Mouse (Mus musculus) midbrain, postnatal 0 days (tissue): ENCODE results near the gene Ahcyl1. TPM values are rescaled to one million over a fixed set of nuclear protein-coding genes. Genes with fewer than 3 reads are reported as not detected.
"Not testable (repeated sequence)": the region's sequence is repeated elsewhere in the genome, so short reads cannot be mapped to it uniquely, and the experiment has no call there.

Source experiments
- ATAC-seq: fragments of 200-750 bp; cut with Nextera tagmentation; 2 replicates; pipeline ENCODE4 v1.8.0; 2017; ENCODE audit warnings: moderate number of reproducible peaks, mild to moderate bottlenecking, moderate TSS enrichment, moderate library complexity; ENCODE audit not compliant: low FRiP score
- DNase-seq: peaks from one replicate; pipeline ENCODE4 v3.0.0-alpha.2; 2015; ENCODE audit warnings: low spot score
- H3K27ac ChIP-seq: fragments of 300-500 bp; sonication (generic); 2 replicates; pipeline ENCODE4 v1.5.1; 2014; ENCODE audit warnings: low read depth, mild to moderate bottlenecking, low read length, mixed read lengths
- H3K27me3 ChIP-seq: fragments of 300-500 bp; sonication (generic); 2 replicates; pipeline ENCODE4 v1.6.1; 2014; ENCODE audit warnings: low read length, control low read depth, mixed read lengths; ENCODE audit not compliant: insufficient read depth
- H3K36me3 ChIP-seq: fragments of 300-500 bp; sonication (generic); 2 replicates; pipeline ENCODE4 v1.6.1; 2014; ENCODE audit warnings: low read length, control low read depth, mixed read lengths; ENCODE audit not compliant: insufficient read depth
- H3K4me1 ChIP-seq: fragments of 300-500 bp; sonication (generic); 2 replicates; pipeline ENCODE4 v1.6.1; 2014; ENCODE audit warnings: mild to moderate bottlenecking, control low read depth, antibody characterized with exemption, low read length, mixed read lengths; ENCODE audit not compliant: insufficient read depth
- H3K4me2 ChIP-seq: fragments of 300-500 bp; sonication (generic); 2 replicates; pipeline ENCODE4 v1.6.1; 2014; ENCODE audit warnings: low read depth, mild to moderate bottlenecking, low read length, mixed read lengths; ENCODE audit not compliant: poor library complexity, severe bottlenecking
- H3K4me3 ChIP-seq: fragments of 300-500 bp; sonication (generic); 2 replicates; pipeline ENCODE4 v1.5.1; 2014; ENCODE audit warnings: low read depth, mild to moderate bottlenecking, low read length, moderate library complexity
- H3K9ac ChIP-seq: fragments of 300-500 bp; sonication (generic); replicated peaks from 2 replicates; pipeline ENCODE4 v1.6.1; 2014; ENCODE audit warnings: mild to moderate bottlenecking, low read length, moderate library complexity, mixed read lengths; ENCODE audit not compliant: poor library complexity, severe bottlenecking
- H3K9me3 ChIP-seq: fragments of 300-500 bp; sonication (generic); 2 replicates; pipeline ENCODE4 v1.6.1; 2016; ENCODE audit warnings: low read length, control low read depth
- CTCF ChIP-seq: IDR thresholded peaks from 2 replicates; pipeline ENCODE4 v1.5.1; 2016; ENCODE audit warnings: antibody characterized with exemption, mild to moderate bottlenecking
- WGBS: fragments of 180-500 bp; shearing (Covaris S2); extraction: QIAGEN DNeasy Blood & Tissue Kit; methylation state at CpG from one replicate; pipeline ENCODE4 v1.1.7; 2014; 5-methylcytosine and 5-hydroxymethylcytosine counted together
- polyA plus RNA-seq: library from polyadenylated mRNA; unstranded; fragments of >200 nt; fragmentation: Nextera tagmentation; extraction: Ambion mirVana; gene quantifications from 2 replicates; pipeline ENCODE4 v1.2.1, GENCODE M21; 2015
- total RNA-seq: library from RNA; depleted of rRNA; stranded (reverse); fragments of >200 nt; gene quantifications from 2 replicates; pipeline ENCODE4 v1.2.3, GENCODE M21; 2014

Gene Ahcyl1
- total and polyA plus RNA-seq, 2 experiments from 2014 or later: 65.9 to 111 TPM

DNA sequence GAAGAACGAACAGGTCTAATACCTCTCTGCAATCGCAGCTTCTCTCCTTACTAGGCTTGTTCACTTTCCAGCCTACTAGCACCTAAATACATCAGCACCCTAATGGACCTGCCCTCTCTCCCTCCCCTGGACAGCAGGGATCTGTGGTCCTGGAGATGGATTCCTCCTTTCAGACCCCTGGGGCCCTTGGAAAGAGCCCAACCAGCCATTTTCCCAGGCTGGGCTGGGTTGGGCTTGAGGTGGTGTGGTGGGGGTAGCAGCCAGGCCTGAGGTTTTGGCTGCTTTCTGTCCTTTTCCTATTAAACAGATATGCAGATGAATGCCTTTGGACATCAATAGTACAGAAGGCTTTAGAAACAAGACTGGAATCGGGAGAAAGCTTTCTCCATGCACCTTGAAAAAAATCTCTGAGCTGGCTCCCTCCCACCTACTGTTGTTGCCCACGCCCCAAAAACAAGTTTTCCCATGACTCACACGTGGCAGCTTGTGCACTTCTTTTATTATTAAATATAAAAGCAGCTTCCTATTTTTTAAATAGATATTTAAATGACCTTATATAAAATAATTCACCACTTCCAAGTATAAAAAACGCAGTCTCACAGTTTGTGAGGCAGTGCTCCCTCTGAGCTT lies 44.3 kb upstream of the Ahcyl1 start:
- peaks cover 21% of the 10 kb centered on the region; the same call in 1 of the 2 replicates for H3K4me1 ChIP-seq
- DNase-seq (peak; percentile 85), ATAC-seq (peak; percentile 87)
- WGBS: 10% methylated on average over 6 of the region's 6 CpGs
- peak overlapping the region; percentile 59 for H3K27ac ChIP-seq
- no peak for TF ChIP-seq CTCF
- no peak overlapping the region for H3K4me2 ChIP-seq
- H3K9me3 ChIP-seq: no peaks in the 10 kb centered on the region
- H3K4me3 ChIP-seq: no peak overlapping the region
- H3K9ac ChIP-seq: 0 out of 2 replicates have a peak overlapping the region, but pooled peaks have one; percentile 19
- H3K27me3 ChIP-seq: no peaks in the 10 kb centered on the region
- no peaks in the 10 kb centered on the region for H3K36me3 ChIP-seq

DNA sequence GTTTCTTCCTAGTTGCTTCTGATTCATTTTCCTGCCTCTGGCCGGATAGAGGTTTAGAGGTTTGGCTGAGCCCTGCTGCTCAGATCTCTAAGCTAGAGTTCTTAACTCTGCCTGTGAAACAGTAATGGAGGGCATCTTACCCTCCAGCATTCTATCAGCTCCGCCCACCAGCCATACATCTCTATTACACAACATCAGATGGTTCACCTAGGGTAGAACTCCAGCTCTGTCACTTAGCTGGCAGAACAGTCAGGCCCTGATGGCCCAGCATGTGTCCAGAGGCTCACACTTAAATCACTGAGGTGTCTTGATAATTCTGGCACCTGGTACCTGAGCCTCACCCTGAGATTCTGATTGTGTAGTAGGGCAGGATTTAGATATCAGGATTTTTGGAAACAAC lies 43.6 kb upstream of the Ahcyl1 start:
- Histone ChIP-seq H3K9me3 (no peaks in the 10 kb centered on the region), H3K36me3 (no peaks in the 10 kb centered on the region), H3K4me2 (no peak overlapping the region), H3K27ac (no peak overlapping the region; the same call in 1 of the 2 replicates), H3K27me3 (no peaks in the 10 kb centered on the region), H3K4me3 (no peak overlapping the region), H3K9ac (no peak overlapping the region), H3K4me1 (peaks cover 21% of the 10 kb centered on the region; the same call in 1 of the 2 replicates)
- no peak for DNase-seq
- ATAC-seq: peak; percentile 19; the same call in 1 of the 2 replicates
- WGBS: 63% methylated on average over 2 of the region's 2 CpGs
- TF ChIP-seq CTCF: no peak

DNA sequence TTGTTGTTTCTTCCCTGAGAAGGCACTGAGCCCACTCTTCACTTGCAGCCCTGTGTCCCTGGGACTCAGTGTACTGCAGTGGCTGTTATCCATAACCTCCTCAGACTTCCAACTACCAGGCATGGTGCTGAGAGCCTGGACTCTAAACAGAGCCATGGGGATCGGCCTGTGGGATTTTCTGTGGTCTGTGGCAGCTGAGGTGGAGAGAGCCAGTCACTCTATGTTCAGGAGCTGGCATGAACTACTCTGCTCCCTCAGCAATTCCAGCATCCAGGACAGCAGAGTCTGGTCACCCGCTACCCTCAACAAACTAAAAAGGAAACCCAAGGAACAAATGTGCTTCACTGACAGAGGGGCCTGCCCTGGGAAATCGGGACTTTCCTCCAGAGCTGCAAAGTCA lies 43.1 kb upstream of the Ahcyl1 start:
- no peaks in the 10 kb centered on the region for H3K36me3 ChIP-seq
- no peaks in the 10 kb centered on the region for H3K27me3 ChIP-seq
- ATAC-seq: no peak
- no peak overlapping the region for H3K4me3 ChIP-seq
- no peak overlapping the region for H3K27ac ChIP-seq
- WGBS: 87% methylated on average over 3 of the region's 3 CpGs
- peaks cover 21% of the 10 kb centered on the region; the same call in 1 of the 2 replicates for H3K4me1 ChIP-seq
- DNase-seq: no peak
- H3K9me3 ChIP-seq: no peaks in the 10 kb centered on the region
- TF ChIP-seq CTCF: no peak
- H3K9ac ChIP-seq: no peak overlapping the region
- H3K4me2 ChIP-seq: no peak overlapping the region

DNA sequence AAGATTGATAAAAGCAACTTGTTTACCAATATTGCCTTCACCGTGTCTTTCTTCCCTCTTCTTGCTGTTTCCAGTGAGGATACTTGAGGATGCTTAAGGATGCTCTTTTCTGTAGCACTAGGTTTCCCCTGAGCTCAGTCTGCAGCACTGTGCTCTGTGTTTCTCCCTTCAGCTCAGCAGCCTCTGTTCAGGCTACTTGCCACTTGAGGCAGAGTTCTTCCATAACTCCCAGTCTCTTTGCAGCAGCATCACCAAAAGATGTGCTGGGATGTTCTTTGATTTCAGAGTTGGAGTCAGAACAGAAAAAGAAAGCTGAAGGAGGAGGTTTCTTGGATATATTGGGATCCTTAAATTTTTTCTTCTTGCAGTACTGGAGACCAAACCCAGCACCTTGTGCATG lies 42.3 kb upstream of the Ahcyl1 start:
- peak; percentile 48 for TF ChIP-seq CTCF
- Histone ChIP-seq H3K4me3 (no peak overlapping the region), H3K9me3 (no peaks in the 10 kb centered on the region), H3K4me1 (peaks cover 21% of the 10 kb centered on the region; the same call in 1 of the 2 replicates), H3K27ac (no peak overlapping the region), H3K27me3 (no peaks in the 10 kb centered on the region), H3K9ac (no peak overlapping the region), H3K36me3 (no peaks in the 10 kb centered on the region), H3K4me2 (no peak overlapping the region)
- DNase-seq: no peak
- 83% methylated on average over 1 of the region's 1 CpGs for WGBS
- no peak for ATAC-seq

DNA sequence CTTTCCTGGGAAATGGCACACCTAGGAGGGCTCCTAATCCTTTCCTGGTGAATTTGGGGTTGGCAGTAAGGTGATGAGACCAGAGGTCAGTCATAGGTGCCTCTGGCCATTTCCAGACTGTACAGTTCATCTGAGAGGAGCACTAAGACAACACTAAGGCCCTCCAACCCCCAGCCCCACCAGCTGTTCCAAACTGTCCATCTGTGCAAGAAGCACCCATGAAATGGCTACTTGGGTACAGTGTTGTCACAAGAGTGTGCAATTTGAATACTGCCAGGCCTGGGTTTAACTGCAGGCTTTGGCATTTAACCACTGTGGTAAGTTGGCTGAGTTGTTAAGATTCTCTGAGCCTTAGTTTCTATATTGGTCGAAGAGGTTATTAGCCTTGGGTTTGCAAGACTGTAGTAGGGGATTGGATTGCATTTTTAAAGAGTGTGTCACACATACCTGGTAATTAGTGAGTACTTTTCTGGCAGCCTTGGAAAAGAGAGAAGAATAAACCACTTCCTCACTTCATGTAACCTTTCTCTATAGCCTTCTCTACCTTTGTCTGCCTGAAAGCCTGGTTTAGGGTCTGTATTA lies 41.3 kb upstream of the Ahcyl1 start:
- ATAC-seq (no peak), DNase-seq (no peak)
- no peaks in the 10 kb centered on the region for H3K9me3 ChIP-seq
- TF ChIP-seq CTCF: no peak
- no peak overlapping the region for H3K4me2 ChIP-seq
- no peaks in the 10 kb centered on the region for H3K36me3 ChIP-seq
- WGBS: 86% methylated on average over 1 of the region's 1 CpGs
- no peak overlapping the region for H3K4me3 ChIP-seq
- no peaks in the 10 kb centered on the region for H3K27me3 ChIP-seq
- no peak overlapping the region for H3K9ac ChIP-seq
- peaks cover 21% of the 10 kb centered on the region; the same call in 1 of the 2 replicates for H3K4me1 ChIP-seq
- no peak overlapping the region for H3K27ac ChIP-seq

DNA sequence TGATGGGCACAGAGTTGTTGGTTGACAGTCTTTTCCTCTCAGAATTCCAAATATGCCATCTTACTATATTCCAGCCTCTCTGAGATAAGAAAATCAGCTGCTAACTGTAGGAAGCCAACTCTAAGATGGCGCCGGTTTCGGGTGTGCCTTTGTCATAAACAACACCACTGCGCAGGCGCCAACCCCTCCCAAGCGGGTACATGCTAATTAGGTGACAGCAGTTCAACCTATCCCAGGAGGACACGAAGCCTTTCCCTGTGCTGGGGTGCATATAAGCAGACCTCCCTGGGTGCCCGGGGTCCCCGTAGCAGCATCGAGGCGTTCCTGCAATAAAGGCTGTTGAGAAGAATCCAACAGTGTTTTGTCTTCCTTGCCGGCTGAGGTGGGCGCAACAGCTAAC lies 39.3 kb upstream of the Ahcyl1 start:
- ATAC-seq, H3K9me3 ChIP-seq: not testable (repeated sequence)

More for the DNA sequence above, 39.3 kb upstream of the Ahcyl1 start:
- not testable (repeated sequence) for DNase-seq, H3K4me3 ChIP-seq, H3K4me2 ChIP-seq, H3K27me3 ChIP-seq, H3K9ac ChIP-seq, H3K27ac ChIP-seq, H3K36me3 ChIP-seq
- 96% methylated on average over 13 of the region's 13 CpGs for WGBS
- H3K4me1 ChIP-seq: peaks cover 12% of the 10 kb centered on the region; the same call in 1 of the 2 replicates
